Mouse (Mus musculus) hindbrain, embryonic 13.5 days (tissue): ENCODE results near the gene Stx6. TPM values are rescaled to one million over a fixed set of nuclear protein-coding genes. Genes with fewer than 3 reads are reported as not detected.
A peak's percentile ranks its signal among the peaks of the same experiment; 100 is the strongest.

Experiments
- ATAC-seq: fragments of 200-750 bp; cut with Nextera tagmentation; 2 replicates; pipeline ENCODE4 v1.8.0; 2017; ENCODE audit warnings: moderate TSS enrichment; ENCODE audit not compliant: low FRiP score
- H3K27ac ChIP-seq: fragments of 300-500 bp; sonication (generic); 2 replicates; pipeline ENCODE4 v1.5.1; 2015; ENCODE audit warnings: inconsistent platforms, mild to moderate bottlenecking, moderate library complexity
- H3K27me3 ChIP-seq: fragments of 300-500 bp; sonication (generic); 2 replicates; pipeline ENCODE4 v1.6.1; 2015; ENCODE audit warnings: mild to moderate bottlenecking, inconsistent platforms
- H3K36me3 ChIP-seq: fragments of 300-500 bp; sonication (generic); 2 replicates; pipeline ENCODE4 v1.6.1; 2015; ENCODE audit warnings: mild to moderate bottlenecking, inconsistent platforms
- H3K4me1 ChIP-seq: fragments of 300-500 bp; sonication (generic); replicated peaks from 2 replicates; pipeline ENCODE4 v1.6.1; 2015; ENCODE audit warnings: inconsistent platforms
- H3K4me2 ChIP-seq: fragments of 300-500 bp; sonication (generic); 2 replicates; pipeline ENCODE4 v1.6.1; 2015; ENCODE audit warnings: inconsistent platforms, mild to moderate bottlenecking, moderate library complexity
- H3K4me3 ChIP-seq: fragments of 300-500 bp; sonication (generic); 2 replicates; pipeline ENCODE4 v1.5.1; 2015; ENCODE audit warnings: mild to moderate bottlenecking, inconsistent platforms
- H3K9ac ChIP-seq: fragments of 300-500 bp; sonication (generic); 2 replicates; pipeline ENCODE4 v1.6.1; 2015; ENCODE audit warnings: mild to moderate bottlenecking, inconsistent platforms
- H3K9me3 ChIP-seq: fragments of 300-500 bp; sonication (generic); 2 replicates; pipeline ENCODE4 v1.6.1; 2016; ENCODE audit warnings: inconsistent platforms
- WGBS: fragments of 180-500 bp; shearing (Covaris S2); methylation state at CpG from one replicate; pipeline ENCODE4 v1.1.7; 2015; 5-methylcytosine and 5-hydroxymethylcytosine counted together
- polyA plus RNA-seq: library from polyadenylated mRNA; unstranded; fragments of >200 nt; fragmentation: Nextera tagmentation; extraction: Ambion mirVana; gene quantifications from 2 replicates; pipeline ENCODE4 v1.2.1, GENCODE M21; 2015

Gene Stx6
- polyA plus RNA-seq, 1 experiment from 2014 or later, result 121 TPM

DNA sequence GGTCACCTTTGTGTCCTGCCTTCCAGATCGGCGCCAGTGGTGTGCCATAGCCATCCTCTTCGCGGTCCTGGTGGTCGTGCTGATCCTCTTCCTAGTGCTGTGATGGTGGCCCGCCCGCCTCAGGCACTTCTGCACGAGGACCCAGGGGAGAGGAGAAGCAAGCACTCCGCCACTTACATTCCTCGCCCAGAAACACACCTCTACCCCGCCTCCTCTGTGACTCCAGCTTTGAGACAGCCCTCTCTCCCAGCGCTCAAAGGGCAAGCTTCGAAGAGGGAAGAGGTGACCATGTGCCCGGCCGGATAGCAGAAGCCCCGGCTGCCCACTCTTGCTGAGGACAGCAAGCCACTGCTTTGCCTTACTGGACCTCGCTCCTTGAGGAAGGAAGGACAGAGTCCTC, 43.4 kb downstream of the Stx6 start:
- Histone ChIP-seq H3K9ac (0 out of 2 replicates have a peak overlapping the region, but pooled peaks have one; percentile 0), H3K4me3 (no peak overlapping the region), H3K27ac (peak overlapping the region; percentile 41), H3K4me2 (no peak overlapping the region), H3K36me3 (peaks cover 49% of the 10 kb centered on the region), H3K27me3 (no peaks in the 10 kb centered on the region), H3K9me3 (no peaks in the 10 kb centered on the region), H3K4me1 (peaks cover 55% of the 10 kb centered on the region)
- 84% methylated on average over 17 of the region's 17 CpGs for WGBS
- ATAC-seq, result no peak

DNA sequence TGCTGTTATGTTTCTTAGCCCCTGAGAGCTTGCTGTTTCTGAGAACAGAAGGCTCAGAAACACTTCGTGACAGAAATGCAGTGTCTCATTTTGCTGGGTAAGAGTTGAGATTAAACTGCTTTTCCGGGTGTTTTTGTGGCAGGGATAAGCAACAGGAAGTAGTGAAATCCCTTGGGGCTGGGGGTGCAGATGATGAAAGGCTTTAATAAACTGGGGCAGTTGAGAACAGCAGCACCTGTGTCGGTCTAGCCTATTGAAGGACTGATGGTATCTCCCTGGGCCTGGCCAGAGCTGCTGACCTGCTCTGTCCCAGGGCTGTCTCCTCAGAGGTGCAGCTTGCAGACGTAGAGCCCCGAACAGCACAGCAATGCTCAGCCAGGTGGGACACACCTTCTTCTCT, 44.0 kb downstream of the Stx6 start:
- H3K4me3 ChIP-seq, result no peak overlapping the region
- H3K9ac ChIP-seq, result 0 out of 2 replicates have a peak overlapping the region, but pooled peaks have one; percentile 0
- H3K4me1 ChIP-seq, result peaks cover 55% of the 10 kb centered on the region
- no peaks in the 10 kb centered on the region for H3K9me3 ChIP-seq
- 73% methylated on average over 5 of the region's 5 CpGs for WGBS
- ATAC-seq, result no peak
- H3K27me3 ChIP-seq, result no peaks in the 10 kb centered on the region
- no peak overlapping the region for H3K4me2 ChIP-seq
- H3K27ac ChIP-seq, result peak overlapping the region; percentile 41; the same call in 1 of the 2 replicates
- peaks cover 50% of the 10 kb centered on the region for H3K36me3 ChIP-seq

DNA sequence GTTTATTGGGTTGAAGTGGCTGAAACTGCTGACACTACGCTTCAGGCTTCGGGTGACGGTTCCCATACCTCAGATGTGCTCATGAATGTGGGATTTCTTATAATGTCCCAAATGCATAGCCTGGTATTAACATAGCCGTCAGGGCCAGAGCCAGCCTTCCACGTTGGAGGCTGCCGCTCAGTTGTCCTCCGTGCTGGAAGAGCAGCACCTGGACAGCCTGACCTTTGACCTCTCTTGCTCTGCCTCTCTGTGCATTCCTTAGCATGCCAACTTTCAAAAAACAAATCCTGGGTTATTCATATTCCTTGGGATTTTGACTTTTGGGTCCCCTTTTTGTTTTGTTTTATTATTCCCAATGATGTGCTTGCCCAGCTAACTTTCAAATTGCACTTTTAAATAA, 44.6 kb downstream of the Stx6 start:
- WGBS, result 75% methylated on average over 7 of the region's 7 CpGs
- Histone ChIP-seq H3K4me2 (no peak overlapping the region), H3K36me3 (peaks cover 47% of the 10 kb centered on the region), H3K27me3 (no peaks in the 10 kb centered on the region), H3K9ac (no peak overlapping the region), H3K4me3 (no peak overlapping the region), H3K4me1 (peaks cover 55% of the 10 kb centered on the region), H3K27ac (no peak overlapping the region), H3K9me3 (no peaks in the 10 kb centered on the region)
- ATAC-seq, result no peak

DNA sequence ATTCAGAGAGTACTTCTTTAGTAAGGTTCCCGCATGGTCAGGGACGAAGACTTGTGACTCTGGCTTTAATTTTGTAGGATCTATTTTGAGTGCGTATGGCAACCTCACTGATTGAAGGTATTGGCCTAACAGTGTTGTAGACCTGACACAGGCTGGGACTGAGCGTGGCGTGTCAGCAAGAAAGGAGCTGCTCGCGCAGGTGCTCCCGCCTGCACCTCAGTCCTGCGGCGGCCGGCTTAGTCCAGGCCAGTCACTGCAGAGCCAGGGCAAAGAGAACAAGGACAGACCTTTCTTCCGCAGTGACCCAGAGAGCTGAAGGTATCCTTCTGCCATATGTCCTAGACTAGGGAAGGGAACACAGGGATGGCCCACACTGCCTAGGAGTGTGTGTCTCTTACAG, 45.4 kb downstream of the Stx6 start:
- Histone ChIP-seq H3K4me2 (no peak overlapping the region), H3K4me1 (peaks cover 55% of the 10 kb centered on the region)

DNA sequence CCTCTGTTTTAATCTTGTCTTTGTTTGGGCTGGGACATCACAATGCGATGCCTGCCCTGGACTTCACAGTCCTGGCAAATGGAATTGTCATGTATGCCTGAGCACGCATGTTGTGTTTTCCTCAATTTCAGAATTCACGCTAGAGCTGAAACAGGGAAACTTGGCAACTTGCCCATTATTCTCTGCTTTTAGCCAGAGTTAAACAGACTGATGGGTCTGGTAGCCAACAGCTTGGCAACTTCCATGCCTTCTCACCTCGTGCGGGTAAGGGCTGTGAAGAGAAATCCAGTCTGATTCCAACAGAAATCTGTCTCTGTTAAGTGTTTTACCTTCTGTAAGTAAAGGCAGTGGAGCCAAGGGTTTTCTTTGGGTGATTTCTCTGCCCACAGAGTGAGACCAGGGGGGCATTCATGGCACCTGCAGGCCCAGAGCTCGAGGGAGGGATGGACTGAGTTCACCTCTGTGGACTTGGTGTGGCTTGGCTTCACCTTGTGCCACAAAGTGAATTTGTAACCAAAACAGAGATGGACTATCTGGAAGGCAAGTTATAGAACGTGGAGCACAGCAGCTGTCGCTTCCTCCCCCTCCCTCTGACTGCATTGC, 46.1 kb downstream of the Stx6 start:
- Histone ChIP-seq H3K9ac (no peak overlapping the region), H3K4me3 (no peak overlapping the region), H3K27me3 (no peaks in the 10 kb centered on the region), H3K36me3 (peaks cover 39% of the 10 kb centered on the region), H3K4me2 (no peak overlapping the region), H3K4me1 (peaks cover 52% of the 10 kb centered on the region), H3K27ac (peak overlapping the region; percentile 74), H3K9me3 (no peaks in the 10 kb centered on the region)
- ATAC-seq, result no peak
- WGBS, result 64% methylated on average over 8 of the region's 8 CpGs

More for the DNA sequence above, 45.4 kb downstream of the Stx6 start:
- Histone ChIP-seq H3K9ac (no peak overlapping the region), H3K27ac (peak overlapping the region; percentile 74), H3K9me3 (no peaks in the 10 kb centered on the region), H3K36me3 (peaks cover 43% of the 10 kb centered on the region), H3K27me3 (no peaks in the 10 kb centered on the region), H3K4me3 (no peak overlapping the region)
- ATAC-seq, result 0 out of 2 replicates have a peak, but pooled peaks have one; percentile 12
- WGBS, result 81% methylated on average over 12 of the region's 12 CpGs

DNA sequence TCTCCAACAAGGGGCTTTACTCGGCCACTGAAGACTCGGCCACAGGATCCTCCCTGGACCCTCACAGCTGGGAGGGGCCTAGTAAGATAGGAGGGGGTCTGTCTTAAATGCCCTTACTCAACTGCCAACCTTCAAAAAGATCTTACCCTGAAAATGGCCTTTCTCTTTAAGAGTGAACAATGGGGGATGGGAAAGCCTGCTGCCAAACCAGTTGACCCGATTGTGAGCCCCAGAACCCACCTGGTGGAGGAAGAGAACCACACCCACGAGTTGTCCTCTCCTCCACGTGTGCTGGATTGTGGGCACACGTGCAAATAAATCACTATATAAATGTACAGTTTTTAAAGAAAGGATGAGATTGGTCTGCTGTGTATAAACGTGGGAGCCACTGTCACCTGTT, 46.8 kb downstream of the Stx6 start:
- 60% methylated on average over 7 of the region's 7 CpGs for WGBS
- Histone ChIP-seq H3K9ac (no peak overlapping the region), H3K27me3 (no peaks in the 10 kb centered on the region), H3K36me3 (peaks cover 39% of the 10 kb centered on the region), H3K4me3 (no peak overlapping the region), H3K9me3 (no peaks in the 10 kb centered on the region), H3K4me2 (no peak overlapping the region), H3K27ac (peak overlapping the region; percentile 74), H3K4me1 (peaks cover 59% of the 10 kb centered on the region)
- ATAC-seq, result no peak

DNA sequence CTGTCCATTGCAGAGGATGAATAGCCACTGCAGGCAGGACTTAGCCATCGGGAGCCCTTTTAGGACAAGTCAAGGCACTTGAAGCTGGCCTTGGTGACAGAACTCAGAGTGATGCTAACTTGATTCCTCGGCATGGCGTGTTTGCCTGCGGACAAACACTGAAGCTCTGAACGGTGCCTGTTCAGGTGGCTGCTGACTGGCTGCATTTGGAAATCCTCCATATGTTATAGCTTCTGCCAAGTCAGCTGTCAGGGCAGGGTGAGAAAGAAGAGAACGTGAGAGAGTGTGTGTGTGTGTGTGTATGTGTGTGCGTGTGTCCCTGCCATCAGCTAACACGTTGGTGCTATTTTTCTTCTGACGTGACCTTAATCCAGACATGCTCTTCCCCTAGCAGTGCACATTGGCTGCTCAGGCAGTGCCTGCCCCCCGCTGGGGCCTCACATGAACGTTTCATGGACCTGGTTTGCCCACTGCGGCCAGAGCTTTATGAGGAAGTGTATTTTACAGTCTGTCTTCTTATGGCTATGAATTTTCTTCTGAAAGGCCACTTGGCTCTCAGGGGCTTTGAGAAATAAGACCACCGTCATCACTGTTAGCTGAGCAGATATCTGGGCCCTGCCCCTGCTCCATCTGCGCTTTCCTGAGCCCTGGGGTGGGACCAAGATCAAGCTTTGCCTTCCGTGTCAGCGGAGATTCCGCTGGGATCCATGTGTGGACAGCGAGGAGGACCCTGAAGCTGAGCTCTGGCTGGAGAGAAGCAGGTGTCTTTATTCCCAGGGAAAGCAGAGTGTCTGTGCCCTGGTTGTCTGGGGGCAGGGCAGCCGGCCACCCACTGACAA, 47.5 kb downstream of the Stx6 start:
- H3K4me3 ChIP-seq, result no peak overlapping the region
- no peak overlapping the region for H3K4me2 ChIP-seq
- H3K27me3 ChIP-seq, result no peaks in the 10 kb centered on the region
- H3K9ac ChIP-seq, result peak overlapping the region; percentile 47; the same call in 1 of the 2 replicates
- peak overlapping the region; percentile 74 for H3K27ac ChIP-seq
- ATAC-seq, result no peak
- H3K4me1 ChIP-seq, result peaks cover 64% of the 10 kb centered on the region
- 62% methylated on average over 19 of the region's 19 CpGs for WGBS
- H3K36me3 ChIP-seq, result peaks cover 31% of the 10 kb centered on the region
- H3K9me3 ChIP-seq, result no peaks in the 10 kb centered on the region

DNA sequence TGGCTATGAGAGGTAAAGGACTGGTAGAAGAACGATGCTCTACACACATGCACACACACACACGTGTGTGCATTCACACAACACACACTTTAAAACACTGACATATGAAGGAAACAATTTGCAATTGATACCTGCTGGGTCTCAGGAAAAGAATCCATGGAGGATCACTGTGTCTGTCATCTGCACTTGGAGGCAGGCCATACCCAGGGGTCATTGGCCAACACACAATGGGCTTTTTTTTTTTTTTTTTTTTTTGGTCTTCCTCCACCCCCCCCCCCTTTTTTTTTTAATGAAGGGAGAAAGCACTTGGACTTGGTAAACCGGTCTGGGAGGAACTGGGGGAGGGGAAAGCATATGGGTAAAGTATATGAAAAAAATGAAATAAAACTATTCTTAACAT, 49.3 kb downstream of the Stx6 start:
- ATAC-seq, result no peak
- H3K36me3 ChIP-seq, result peaks cover 16% of the 10 kb centered on the region
- H3K27me3 ChIP-seq, result no peaks in the 10 kb centered on the region
- 78% methylated on average over 3 of the region's 3 CpGs for WGBS
- no peak overlapping the region for H3K27ac ChIP-seq
- no peaks in the 10 kb centered on the region for H3K9me3 ChIP-seq
- peaks cover 66% of the 10 kb centered on the region for H3K4me1 ChIP-seq
- H3K9ac ChIP-seq, result no peak overlapping the region
- no peak overlapping the region for H3K4me2 ChIP-seq
- H3K4me3 ChIP-seq, result no peak overlapping the region

DNA sequence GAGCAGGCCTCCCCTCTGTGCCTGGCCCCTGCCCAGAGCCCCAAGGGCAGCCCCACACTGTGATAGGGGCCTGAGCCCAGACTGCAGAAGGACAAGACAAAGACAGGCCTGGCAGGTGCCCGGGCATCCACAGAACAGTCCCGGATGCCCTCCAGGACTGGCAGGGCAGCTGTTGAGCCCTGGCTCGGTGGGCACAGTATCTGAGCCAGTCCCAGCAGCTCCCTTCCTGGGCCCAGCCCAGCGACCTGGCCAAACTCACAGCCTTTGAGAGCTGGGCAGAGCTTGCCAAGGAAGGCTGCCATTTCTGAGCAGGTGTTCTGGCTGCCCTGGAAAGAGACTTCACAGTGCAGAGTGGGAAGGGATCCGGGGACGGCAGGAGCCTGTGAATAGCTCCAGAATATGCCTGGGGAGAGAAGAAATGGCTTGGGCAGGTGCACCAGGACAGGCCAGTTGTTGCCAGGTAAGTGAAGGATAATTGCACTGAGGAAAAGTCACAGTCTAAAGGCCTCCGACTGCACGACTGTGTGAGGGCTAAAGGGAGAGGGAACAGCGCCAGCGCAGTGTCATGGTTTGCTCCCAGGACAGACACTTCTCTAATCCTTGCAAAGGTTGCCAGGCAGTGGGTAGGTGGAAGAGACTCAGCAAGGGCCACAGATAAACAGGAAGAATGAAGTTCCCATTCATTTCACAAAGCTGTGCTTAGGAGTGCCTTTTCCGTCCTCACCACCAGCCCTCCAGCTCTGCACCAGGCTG, 51.7 kb downstream of the Stx6 start:
- 0 out of 2 replicates have a peak overlapping the region, but pooled peaks have one; percentile 36 for H3K9ac ChIP-seq
- no peaks in the 10 kb centered on the region for H3K27me3 ChIP-seq
- no peaks in the 10 kb centered on the region for H3K9me3 ChIP-seq
- peaks cover 70% of the 10 kb centered on the region for H3K4me1 ChIP-seq
- WGBS, result 72% methylated on average over 11 of the region's 11 CpGs
- no peak overlapping the region for H3K4me2 ChIP-seq
- peak overlapping the region; percentile 64 for H3K27ac ChIP-seq
- H3K36me3 ChIP-seq, result peaks cover 15% of the 10 kb centered on the region
- H3K4me3 ChIP-seq, result no peak overlapping the region
- ATAC-seq, result peak; percentile 43

DNA sequence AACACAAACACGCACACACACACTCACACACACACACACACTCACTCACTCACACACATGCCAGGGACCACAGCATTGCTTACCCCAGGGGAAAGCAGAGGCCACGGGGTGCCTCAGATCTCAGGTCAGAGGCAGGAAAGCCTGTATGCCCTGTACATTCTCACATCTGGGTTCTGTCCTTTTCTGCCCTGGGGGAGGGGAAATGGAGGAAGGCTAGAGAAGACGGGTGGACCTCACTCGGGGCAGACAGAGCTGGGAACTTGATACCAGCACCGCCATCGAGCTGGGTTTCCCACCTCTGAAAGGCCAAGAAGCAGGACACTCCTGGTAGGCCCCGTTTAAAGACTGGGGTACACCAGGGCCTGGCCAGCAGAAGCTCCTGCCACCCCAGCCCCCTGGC, 52.5 kb downstream of the Stx6 start:
- WGBS, result 49% methylated on average over 7 of the region's 7 CpGs
- Histone ChIP-seq H3K27me3 (no peaks in the 10 kb centered on the region), H3K4me2 (no peak overlapping the region), H3K4me3 (no peak overlapping the region), H3K27ac (peak overlapping the region; percentile 52; the same call in 1 of the 2 replicates), H3K36me3 (peaks cover 15% of the 10 kb centered on the region), H3K4me1 (peaks cover 70% of the 10 kb centered on the region), H3K9ac (peak overlapping the region; percentile 19; the same call in 1 of the 2 replicates), H3K9me3 (no peaks in the 10 kb centered on the region)
- no peak for ATAC-seq

DNA sequence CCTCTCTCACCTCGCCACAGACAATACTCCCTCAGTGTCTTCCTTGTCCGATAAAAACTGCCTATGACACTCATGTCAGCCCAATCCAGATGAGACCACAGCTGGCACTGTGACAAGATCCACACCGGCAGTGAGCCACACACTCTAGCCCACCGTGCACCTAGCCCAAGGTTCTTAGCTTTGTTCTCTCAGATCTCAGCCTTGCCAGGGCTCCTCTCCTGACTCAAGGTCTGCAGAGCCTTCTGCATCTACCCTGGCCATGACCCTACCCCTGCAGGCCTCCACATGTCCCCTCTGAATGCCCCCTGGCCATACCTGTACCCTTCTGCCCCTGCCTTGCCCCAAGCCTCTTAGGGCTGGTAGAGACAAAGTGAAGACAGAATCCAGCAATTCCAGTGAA, 53.6 kb downstream of the Stx6 start:
- 34% methylated on average over 4 of the region's 4 CpGs for WGBS
- H3K4me1 ChIP-seq, result peaks cover 74% of the 10 kb centered on the region
- no peak overlapping the region for H3K4me3 ChIP-seq
- peak overlapping the region; percentile 83 for H3K27ac ChIP-seq
- no peaks in the 10 kb centered on the region for H3K9me3 ChIP-seq
- peaks cover 7% of the 10 kb centered on the region for H3K36me3 ChIP-seq
- no peak overlapping the region for H3K4me2 ChIP-seq
- no peaks in the 10 kb centered on the region; the same call in 1 of the 2 replicates for H3K27me3 ChIP-seq
- peak overlapping the region; percentile 46; the same call in 1 of the 2 replicates for H3K9ac ChIP-seq
- peak; percentile 16; the same call in 1 of the 2 replicates for ATAC-seq

DNA sequence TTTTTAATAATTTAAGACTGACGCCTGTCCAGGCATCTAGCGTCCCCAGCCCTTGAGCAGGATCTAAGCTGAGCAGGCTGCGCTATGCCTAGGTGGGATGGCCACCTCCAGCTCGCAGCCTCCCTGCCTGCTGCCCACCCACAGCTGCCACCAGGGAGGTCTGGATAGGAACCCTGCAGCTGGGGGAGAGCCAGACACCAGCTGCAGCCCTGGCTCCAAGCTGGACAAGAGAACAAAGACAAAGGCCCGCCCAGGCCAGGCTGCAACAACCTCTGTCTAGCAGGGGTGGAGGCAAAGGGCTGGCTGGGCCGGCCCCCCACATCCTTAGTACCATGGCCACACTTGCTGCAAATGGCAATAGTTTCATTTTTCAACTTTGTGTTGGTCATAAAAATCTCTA, 54.0 kb downstream of the Stx6 start:
- WGBS, result 11% methylated on average over 6 of the region's 6 CpGs
- ATAC-seq, result peak; percentile 27
- Histone ChIP-seq H3K4me3 (no peak overlapping the region), H3K4me1 (peaks cover 76% of the 10 kb centered on the region), H3K27ac (peak overlapping the region; percentile 83), H3K27me3 (no peaks in the 10 kb centered on the region; the same call in 1 of the 2 replicates), H3K9me3 (no peaks in the 10 kb centered on the region), H3K36me3 (peaks cover 3% of the 10 kb centered on the region), H3K4me2 (0 out of 2 replicates have a peak overlapping the region, but pooled peaks have one; percentile 1), H3K9ac (peak overlapping the region; percentile 46)
